Mouse (Mus musculus) macrophage (primary cell): ENCODE data around the gene Procr. TPM values are rescaled to one million over a fixed set of nuclear protein-coding genes. Genes with fewer than 3 reads are reported as not detected.

Experiments
- H3K27ac ChIP-seq: fragments of 350-480 bp; formaldehyde crosslinking; 2 replicates; pipeline ENCODE4 v1.9.0; 2021
- H3K36me3 ChIP-seq: fragments of 350-480 bp; formaldehyde crosslinking; 2 replicates; pipeline ENCODE4 v1.9.0; 2021; ENCODE audit errors: inconsistent target
- H3K4me3 ChIP-seq: fragments of 350-480 bp; formaldehyde crosslinking; 2 replicates; pipeline ENCODE4 v1.9.0; 2021; ENCODE audit errors: inconsistent target
- H3K79me2 ChIP-seq: fragments of 350-480 bp; formaldehyde crosslinking; 2 replicates; pipeline ENCODE4 v1.9.0; 2021; ENCODE audit errors: inconsistent target
- WGBS: methylation state at CpG from one replicate; pipeline ENCODE4 v1.1.7; 2026; ENCODE audit warnings: inconsistent platforms; ENCODE audit not compliant: missing documents; 5-methylcytosine and 5-hydroxymethylcytosine counted together
- polyA plus RNA-seq: library from polyadenylated mRNA; stranded (reverse); fragments of 250-400 nt; gene quantifications from 3 replicates; pipeline ENCODE4 v1.2.4, GENCODE M21; 2018; ENCODE audit warnings: inconsistent platforms

Gene Procr
- polyA plus RNA-seq, 1 experiment from 2014 or later: 2.1 TPM

- 36% methylated on average over 2 of the region's 3 CpGs for WGBS
- Histone ChIP-seq H3K4me3 (no peak overlapping the region), H3K27ac (no peak overlapping the region), H3K36me3 (no peaks in the 10 kb centered on the region), H3K79me2 (no peaks in the 10 kb centered on the region)
Observed at GRCm38 (mm10) chr2:155802761-155803160, 51.8 kb downstream of the Procr start.

GRCm38 (mm10) chr2:155804053-155804452, 53.1 kb downstream of the Procr start:
- Histone ChIP-seq H3K79me2 (no peaks in the 10 kb centered on the region), H3K36me3 (no peaks in the 10 kb centered on the region), H3K27ac (no peak overlapping the region), H3K4me3 (no peak overlapping the region)
- WGBS: 67% methylated on average over 5 of the region's 5 CpGs

Other genes starting within 250 kb of the Procr start
- 2.5 to 12.9 TPM (median 4.1 TPM) in 3 replicates for gene Acss2, start 233.2 kb upstream of the Procr start, polyA plus RNA-seq
- gene Ggt7, start 232.9 kb upstream of the Procr start, polyA plus RNA-seq: not detected in 3 replicates
- 13.3 to 14.6 TPM (median 14.0 TPM) in 3 replicates for gene Gss, start 158.3 kb upstream of the Procr start, polyA plus RNA-seq
- not detected in 3 replicates for gene Myh7b, start 139.9 kb upstream of the Procr start, polyA plus RNA-seq
- gene Trpc4ap, start 58.7 kb upstream of the Procr start, polyA plus RNA-seq: 75.1 to 96.9 TPM (median 95.0 TPM) in 3 replicates
- 36.4 to 53.2 TPM (median 42.4 TPM) in 3 replicates for gene Edem2, start 21.6 kb upstream of the Procr start, polyA plus RNA-seq
- gene Gm17581, start 15.3 kb upstream of the Procr start, polyA plus RNA-seq: not detected in 3 replicates
- gene Mmp24, start 24.2 kb downstream of the Procr start, polyA plus RNA-seq: 0.04 TPM in 1 of 3 replicates, not detected in the others
- gene BC029722, start 68.3 kb downstream of the Procr start, polyA plus RNA-seq: 37.9 to 45.5 TPM (median 39.4 TPM) in 3 replicates
- gene Eif6, start 75.8 kb downstream of the Procr start, polyA plus RNA-seq: 20.9 to 79.0 TPM (median 44.6 TPM) in 3 replicates
- not detected in 3 replicates for gene Fam83c, start 83.7 kb downstream of the Procr start, polyA plus RNA-seq
- gene Uqcc1, start 179.2 kb downstream of the Procr start, polyA plus RNA-seq: 27.3 to 47.7 TPM (median 28.7 TPM) in 3 replicates
- gene Gm15557, start 189.6 kb downstream of the Procr start, polyA plus RNA-seq: not detected in 3 replicates
- gene Gdf5, start 194.2 kb downstream of the Procr start, polyA plus RNA-seq: not detected in 3 replicates
- 55.2 to 100 TPM (median 84.4 TPM) in 3 replicates for gene Cep250, start 205.3 kb downstream of the Procr start, polyA plus RNA-seq